Mouse (Mus musculus): ENCODE results near the gene St6galnac3.

The St6galnac3 gene

GRCm38 (mm10) chr3:153733364-153734159, 8.6 kb upstream of the St6galnac3 start:
- DNase-seq (ENCODE audit: low spot score) = no peak

GRCm38 (mm10) chr3:153732749-153733148, 7.8 kb upstream of the St6galnac3 start:
- no peak for DNase-seq (ENCODE audit: low spot score)

- no peak for DNase-seq (ENCODE audit: low spot score)
Observed at GRCm38 (mm10) chr3:153732035-153732434, 7.1 kb upstream of the St6galnac3 start.

GRCm38 (mm10) chr3:153728577-153728976, 3.6 kb upstream of the St6galnac3 start:
- DNase-seq (ENCODE audit: low spot score) = no peak

GRCm38 (mm10) chr3:153723467-153724079, 1.4 kb downstream of the St6galnac3 start:
- no peak for DNase-seq (ENCODE audit: low spot score)

- DNase-seq (ENCODE audit: low spot score) = no peak
Observed at GRCm38 (mm10) chr3:153721525-153721924, 3.4 kb downstream of the St6galnac3 start.

- DNase-seq (ENCODE audit: low spot score) = no peak
Observed at GRCm38 (mm10) chr3:153720922-153721321, 4.1 kb downstream of the St6galnac3 start.

GRCm38 (mm10) chr3:153720296-153720695, 4.7 kb downstream of the St6galnac3 start:
- no peak for DNase-seq (ENCODE audit: low spot score)

- DNase-seq (ENCODE audit: low spot score) = no peak
Observed at GRCm38 (mm10) chr3:153719256-153719970, 5.6 kb downstream of the St6galnac3 start.

GRCm38 (mm10) chr3:153718724-153719123, 6.2 kb downstream of the St6galnac3 start:
- no peak for DNase-seq (ENCODE audit: low spot score)

GRCm38 (mm10) chr3:153717742-153718141, 7.2 kb downstream of the St6galnac3 start:
- no peak for DNase-seq (ENCODE audit: low spot score)

GRCm38 (mm10) chr3:153715646-153716045, 9.3 kb downstream of the St6galnac3 start:
- no peak for DNase-seq (ENCODE audit: low spot score)

- no peak for DNase-seq (ENCODE audit: low spot score)
Observed at GRCm38 (mm10) chr3:153710545-153710944, 14.4 kb downstream of the St6galnac3 start.

- DNase-seq (ENCODE audit: low spot score) = no peak
Observed at GRCm38 (mm10) chr3:153707687-153708086, 17.3 kb downstream of the St6galnac3 start.

- no peak for DNase-seq (ENCODE audit: low spot score)
Observed at GRCm38 (mm10) chr3:153706901-153707300, 18.1 kb downstream of the St6galnac3 start.

GRCm38 (mm10) chr3:153701752-153702740, 22.9 kb downstream of the St6galnac3 start:
- no peak for DNase-seq (ENCODE audit: low spot score)

- no peak for DNase-seq (ENCODE audit: low spot score)
Observed at GRCm38 (mm10) chr3:153701172-153701571, 23.8 kb downstream of the St6galnac3 start.

GRCm38 (mm10) chr3:153699086-153699485, 25.9 kb downstream of the St6galnac3 start:
- no peak for DNase-seq (ENCODE audit: low spot score)

- DNase-seq (ENCODE audit: low spot score) = no peak
Observed at GRCm38 (mm10) chr3:153692978-153693377, 32.0 kb downstream of the St6galnac3 start.

- no peak for DNase-seq (ENCODE audit: low spot score)
Observed at GRCm38 (mm10) chr3:153692206-153692813, 32.7 kb downstream of the St6galnac3 start.

GRCm38 (mm10) chr3:153691537-153691936, 33.4 kb downstream of the St6galnac3 start:
- no peak for DNase-seq (ENCODE audit: low spot score)
